Mouse (Mus musculus) embryonic facial prominence, embryonic 11.5 days (tissue): ENCODE measurements around the gene Smim4. TPM values are rescaled to one million over a fixed set of nuclear protein-coding genes. Genes with fewer than 3 reads are reported as not detected.
A peak's percentile ranks its signal among the peaks of the same experiment; 100 is the strongest.

ENCODE experiments used
- ATAC-seq: fragments of 200-750 bp; cut with Nextera tagmentation; replicated peaks from 2 replicates; pipeline ENCODE4 v1.8.0; 2017; ENCODE audit warnings: low read depth; ENCODE audit not compliant: insufficient number of reproducible peaks, low FRiP score, low TSS enrichment
- DNase-seq: peaks from one replicate; pipeline ENCODE4 v3.0.0-alpha.2; 2015; ENCODE audit warnings: low spot score
- H3K27ac ChIP-seq: fragments of 300-500 bp; sonication (generic); replicated peaks from 2 replicates; pipeline ENCODE4 v1.5.1; 2014; ENCODE audit warnings: mild to moderate bottlenecking, low read depth, low read length, control low read depth
- H3K27me3 ChIP-seq: fragments of 300-500 bp; sonication (generic); 2 replicates; pipeline ENCODE4 v1.6.1; 2014; ENCODE audit warnings: mild to moderate bottlenecking, low read length, moderate library complexity, mixed read lengths; ENCODE audit not compliant: control insufficient read depth, insufficient read depth
- H3K36me3 ChIP-seq: fragments of 300-500 bp; sonication (generic); replicated peaks from 2 replicates; pipeline ENCODE4 v1.6.1; 2014; ENCODE audit warnings: low read depth, mild to moderate bottlenecking, low read length, moderate library complexity, mixed read lengths; ENCODE audit not compliant: control insufficient read depth, insufficient read depth
- H3K4me1 ChIP-seq: fragments of 300-500 bp; sonication (generic); 2 replicates; pipeline ENCODE4 v1.6.1; 2014; ENCODE audit warnings: low read length, mixed read lengths; ENCODE audit not compliant: control insufficient read depth, insufficient read depth
- H3K4me2 ChIP-seq: fragments of 300-500 bp; sonication (generic); 2 replicates; pipeline ENCODE4 v1.6.1; 2014; ENCODE audit warnings: low read depth, mild to moderate bottlenecking, control low read depth, low read length, moderate library complexity
- H3K4me3 ChIP-seq: fragments of 300-500 bp; sonication (generic); 2 replicates; pipeline ENCODE4 v1.5.1; 2014; ENCODE audit warnings: low read depth, low read length, control low read depth
- H3K9ac ChIP-seq: fragments of 300-500 bp; sonication (generic); replicated peaks from 2 replicates; pipeline ENCODE4 v1.6.1; 2014; ENCODE audit warnings: mild to moderate bottlenecking, control low read depth, low read length
- H3K9me3 ChIP-seq: fragments of 300-500 bp; sonication (generic); replicated peaks from 2 replicates; pipeline ENCODE4 v1.6.1; 2016; ENCODE audit warnings: mild to moderate bottlenecking, low read length, inconsistent platforms, mixed read lengths; ENCODE audit not compliant: control insufficient read depth
- WGBS: fragments of 180-500 bp; shearing (Covaris S2); extraction: QIAGEN DNeasy Blood & Tissue Kit; methylation state at CpG from one replicate; pipeline ENCODE4 v1.1.7; 2014; 5-methylcytosine and 5-hydroxymethylcytosine counted together
- polyA plus RNA-seq: library from polyadenylated mRNA; unstranded; fragments of >200 nt; fragmentation: Nextera tagmentation; extraction: Ambion mirVana; gene quantifications from 2 replicates; pipeline ENCODE4 v1.2.1, GENCODE M21; 2014

Gene Smim4
- polyA plus RNA-seq: 56.8 and 62.3 TPM in 2 replicates

GRCm38 (mm10) chr14:31128826-31129219, at the start of gene Smim4:
TSS of gene Smim4 (minus strand) at chr14:31128956.
- H3K9me3 ChIP-seq: no peaks in the 10 kb centered on the region
- DNase-seq: peak; percentile 100
- H3K4me1 ChIP-seq: no peaks in the 10 kb centered on the region; the same call in 1 of the 2 replicates
- H3K4me2 ChIP-seq: peak within 1 kb of the TSS; percentile 81
- no peaks in the 10 kb centered on the region for H3K36me3 ChIP-seq
- WGBS: under 1% methylated on average over 33 of the region's 33 CpGs
- peak; percentile 90 for ATAC-seq
- H3K27ac ChIP-seq: peak within 1 kb of the TSS; percentile 62; the same call in 1 of the 2 replicates
- H3K4me3 ChIP-seq: peak within 1 kb of the TSS; percentile 57
- no peaks in the 10 kb centered on the region for H3K27me3 ChIP-seq
- H3K9ac ChIP-seq: peak within 1 kb of the TSS; percentile 69

DNA sequence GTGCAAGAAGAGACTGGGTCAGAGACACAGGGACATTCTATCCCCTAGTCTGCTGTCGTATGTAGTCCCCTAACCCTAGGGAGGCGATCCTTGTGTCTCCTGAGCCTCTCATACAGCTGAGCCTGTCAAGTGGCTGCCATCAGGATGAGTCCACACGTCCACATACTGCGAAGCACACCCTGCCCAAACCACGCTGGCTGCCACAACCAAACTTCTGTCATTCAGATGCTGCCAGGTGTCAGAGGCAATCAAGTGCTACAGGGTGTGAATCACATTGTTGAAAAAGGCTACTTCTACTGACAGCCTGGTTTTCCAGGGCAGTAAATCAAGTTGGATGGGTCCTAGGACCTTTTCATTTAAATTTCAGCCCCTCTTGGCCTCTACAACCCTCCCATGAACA, 49.0 kb upstream of the Smim4 start:
- H3K4me2 ChIP-seq: no peak overlapping the region
- H3K4me3 ChIP-seq: no peak overlapping the region
- H3K27me3 ChIP-seq: no peaks in the 10 kb centered on the region
- no peaks in the 10 kb centered on the region for H3K9me3 ChIP-seq
- no peak overlapping the region for H3K27ac ChIP-seq
- H3K36me3 ChIP-seq: peaks cover 52% of the 10 kb centered on the region
- H3K4me1 ChIP-seq: no peaks in the 10 kb centered on the region
- 91% methylated on average over 5 of the region's 5 CpGs for WGBS
- ATAC-seq: no peak
- no peak for DNase-seq
- H3K9ac ChIP-seq: no peak overlapping the region

DNA sequence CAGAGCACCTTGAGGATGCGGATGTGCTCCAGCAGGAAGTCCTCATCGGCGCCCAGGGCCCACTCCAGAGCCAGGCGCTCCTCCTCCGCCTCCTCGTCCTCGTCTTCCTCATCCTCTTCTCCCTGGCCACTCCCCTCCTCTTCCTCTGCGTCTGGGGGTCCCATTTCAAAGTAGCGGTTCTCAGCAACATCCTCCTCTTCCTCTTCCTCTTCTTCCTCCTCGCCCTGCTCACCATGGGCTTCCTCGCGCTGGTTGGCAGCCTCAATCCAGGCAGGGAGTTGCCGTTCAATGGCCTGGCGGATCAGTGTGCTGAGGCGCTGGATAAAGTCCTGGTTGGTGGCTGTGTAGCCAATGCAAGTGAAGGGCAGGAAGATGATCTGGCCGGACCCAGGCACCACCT, 48.5 kb upstream of the Smim4 start:
- no peaks in the 10 kb centered on the region for H3K9me3 ChIP-seq
- H3K4me3 ChIP-seq: no peak overlapping the region
- no peaks in the 10 kb centered on the region for H3K27me3 ChIP-seq
- peaks cover 56% of the 10 kb centered on the region for H3K36me3 ChIP-seq
- no peak overlapping the region for H3K27ac ChIP-seq
- ATAC-seq (no peak), DNase-seq (no peak)
- H3K4me2 ChIP-seq: no peak overlapping the region
- H3K9ac ChIP-seq: no peak overlapping the region
- no peaks in the 10 kb centered on the region for H3K4me1 ChIP-seq
- 88% methylated on average over 15 of the region's 16 CpGs for WGBS

GRCm38 (mm10) chr14:31173537-31173936, 44.8 kb upstream of the Smim4 start:
- no peak overlapping the region for H3K4me2 ChIP-seq
- H3K4me1 ChIP-seq: no peaks in the 10 kb centered on the region
- H3K27me3 ChIP-seq: no peaks in the 10 kb centered on the region
- peaks cover 43% of the 10 kb centered on the region for H3K36me3 ChIP-seq
- H3K27ac ChIP-seq: no peak overlapping the region
- ATAC-seq (no peak), DNase-seq (no peak)
- no peaks in the 10 kb centered on the region for H3K9me3 ChIP-seq
- no peak overlapping the region for H3K9ac ChIP-seq
- WGBS: 94% methylated on average over 7 of the region's 7 CpGs
- H3K4me3 ChIP-seq: no peak overlapping the region

GRCm38 (mm10) chr14:31172781-31173455, 44.2 kb upstream of the Smim4 start:
- peaks cover 43% of the 10 kb centered on the region for H3K36me3 ChIP-seq
- no peak overlapping the region for H3K9ac ChIP-seq
- DNase-seq: no peak
- H3K27ac ChIP-seq: no peak overlapping the region
- WGBS: 87% methylated on average over 18 of the region's 18 CpGs
- H3K4me3 ChIP-seq: no peak overlapping the region
- no peak for ATAC-seq
- H3K4me1 ChIP-seq: no peaks in the 10 kb centered on the region
- H3K9me3 ChIP-seq: no peaks in the 10 kb centered on the region
- no peaks in the 10 kb centered on the region for H3K27me3 ChIP-seq
- no peak overlapping the region for H3K4me2 ChIP-seq

DNA sequence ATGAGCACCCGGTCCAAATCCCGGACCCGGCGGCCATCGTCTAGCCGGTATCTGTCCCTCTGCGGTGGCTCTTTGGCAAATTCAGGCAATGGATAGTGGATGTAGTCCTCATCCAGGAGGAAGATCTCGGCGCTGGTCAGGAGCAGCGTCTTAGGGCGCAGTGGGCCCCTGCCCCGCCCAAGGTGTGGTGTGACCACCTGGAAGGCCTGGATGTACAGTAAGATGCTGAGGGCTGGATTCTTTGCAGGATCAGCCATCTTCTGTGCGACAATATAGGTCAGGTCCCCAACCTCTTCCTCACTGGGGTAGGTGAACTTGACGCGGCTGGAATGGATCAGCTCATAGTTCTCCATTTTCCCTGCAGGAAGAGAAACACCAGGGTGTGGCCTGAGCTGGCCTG, 43.1 kb upstream of the Smim4 start:
- Histone ChIP-seq H3K4me1 (no peaks in the 10 kb centered on the region), H3K27me3 (no peaks in the 10 kb centered on the region), H3K27ac (no peak overlapping the region), H3K9ac (no peak overlapping the region), H3K36me3 (peaks cover 43% of the 10 kb centered on the region), H3K4me2 (no peak overlapping the region), H3K9me3 (no peaks in the 10 kb centered on the region), H3K4me3 (no peak overlapping the region)
- no peak for DNase-seq
- no peak for ATAC-seq
- 96% methylated on average over 15 of the region's 15 CpGs for WGBS

GRCm38 (mm10) chr14:31171386-31171785, 42.6 kb upstream of the Smim4 start:
- Histone ChIP-seq H3K4me1 (no peaks in the 10 kb centered on the region), H3K27me3 (no peaks in the 10 kb centered on the region), H3K4me2 (no peak overlapping the region), H3K27ac (no peak overlapping the region), H3K36me3 (peaks cover 39% of the 10 kb centered on the region), H3K9ac (no peak overlapping the region), H3K9me3 (no peaks in the 10 kb centered on the region), H3K4me3 (no peak overlapping the region)
- 89% methylated on average over 11 of the region's 11 CpGs for WGBS
- DNase-seq (no peak), ATAC-seq (no peak)

DNA sequence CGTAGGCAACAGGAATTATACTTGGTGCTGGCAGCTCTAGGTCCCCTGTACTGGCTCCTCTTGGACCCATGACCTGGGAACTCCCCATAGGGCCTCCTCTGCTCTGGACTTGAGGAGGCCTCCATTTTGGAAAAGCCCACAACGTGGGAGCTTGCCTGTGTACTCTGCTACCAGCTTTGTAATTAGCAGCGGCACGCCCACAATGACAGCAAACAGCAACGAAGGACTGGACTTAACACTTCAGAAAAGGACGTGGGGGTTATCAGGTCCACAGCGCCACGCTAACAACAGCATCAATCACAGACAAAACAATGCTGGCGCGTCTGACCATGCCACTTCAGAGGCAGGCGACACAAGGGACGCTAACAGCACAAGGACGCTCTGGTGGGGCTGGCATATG, 42.2 kb upstream of the Smim4 start:
- ATAC-seq: no peak

More for the DNA sequence above, 42.2 kb upstream of the Smim4 start:
- no peaks in the 10 kb centered on the region for H3K9me3 ChIP-seq
- H3K4me1 ChIP-seq: no peaks in the 10 kb centered on the region
- DNase-seq: no peak
- H3K4me2 ChIP-seq: no peak overlapping the region
- no peaks in the 10 kb centered on the region for H3K27me3 ChIP-seq
- no peak overlapping the region for H3K27ac ChIP-seq
- peaks cover 36% of the 10 kb centered on the region for H3K36me3 ChIP-seq
- no peak overlapping the region for H3K4me3 ChIP-seq
- WGBS: 92% methylated on average over 13 of the region's 13 CpGs
- H3K9ac ChIP-seq: no peak overlapping the region
